Mouse (Mus musculus) heart, embryonic 15.5 days (tissue): ENCODE measurements around the gene Atp6v0b. TPM values are rescaled to one million over a fixed set of nuclear protein-coding genes. Genes with fewer than 3 reads are reported as not detected.

Source experiments
- ATAC-seq: fragments of 200-750 bp; cut with Nextera tagmentation; replicated peaks from 2 replicates; pipeline ENCODE4 v1.8.0; 2017; ENCODE audit warnings: low read depth, moderate TSS enrichment; ENCODE audit not compliant: insufficient number of reproducible peaks, insufficient read depth, low FRiP score
- H3K27ac ChIP-seq: fragments of 300-500 bp; sonication (generic); 2 replicates; pipeline ENCODE4 v1.5.1; 2015; ENCODE audit warnings: mild to moderate bottlenecking, inconsistent platforms
- H3K27me3 ChIP-seq: fragments of 300-500 bp; sonication (generic); 2 replicates; pipeline ENCODE4 v1.6.1; 2015; ENCODE audit warnings: inconsistent platforms
- H3K36me3 ChIP-seq: fragments of 300-500 bp; sonication (generic); 2 replicates; pipeline ENCODE4 v1.6.1; 2015; ENCODE audit warnings: mild to moderate bottlenecking, inconsistent platforms
- H3K4me1 ChIP-seq: fragments of 300-500 bp; sonication (generic); replicated peaks from 2 replicates; pipeline ENCODE4 v1.6.1; 2015; ENCODE audit warnings: inconsistent platforms
- H3K4me2 ChIP-seq: fragments of 300-500 bp; sonication (generic); 2 replicates; pipeline ENCODE4 v1.6.1; 2015; ENCODE audit warnings: inconsistent platforms, mild to moderate bottlenecking, moderate library complexity
- H3K4me3 ChIP-seq: fragments of 300-500 bp; sonication (generic); 2 replicates; pipeline ENCODE4 v1.5.1; 2015; ENCODE audit warnings: mild to moderate bottlenecking, inconsistent platforms
- H3K9ac ChIP-seq: fragments of 300-500 bp; sonication (generic); 2 replicates; pipeline ENCODE4 v1.6.1; 2015; ENCODE audit warnings: mild to moderate bottlenecking, inconsistent platforms
- H3K9me3 ChIP-seq: fragments of 300-500 bp; sonication (generic); replicated peaks from 2 replicates; pipeline ENCODE4 v1.6.1; 2016; ENCODE audit warnings: inconsistent platforms
- WGBS: fragments of 180-500 bp; shearing (Covaris S2); methylation state at CpG from one replicate; pipeline ENCODE4 v1.1.7; 2015; ENCODE audit warnings: mixed read lengths; 5-methylcytosine and 5-hydroxymethylcytosine counted together
- polyA plus RNA-seq: library from polyadenylated mRNA; unstranded; fragments of >200 nt; fragmentation: Nextera tagmentation; extraction: Ambion mirVana; gene quantifications from 2 replicates; pipeline ENCODE4 v1.2.1, GENCODE M21; 2015

Gene Atp6v0b
- polyA plus RNA-seq, 1 experiment from 2014 or later: 197 TPM

DNA sequence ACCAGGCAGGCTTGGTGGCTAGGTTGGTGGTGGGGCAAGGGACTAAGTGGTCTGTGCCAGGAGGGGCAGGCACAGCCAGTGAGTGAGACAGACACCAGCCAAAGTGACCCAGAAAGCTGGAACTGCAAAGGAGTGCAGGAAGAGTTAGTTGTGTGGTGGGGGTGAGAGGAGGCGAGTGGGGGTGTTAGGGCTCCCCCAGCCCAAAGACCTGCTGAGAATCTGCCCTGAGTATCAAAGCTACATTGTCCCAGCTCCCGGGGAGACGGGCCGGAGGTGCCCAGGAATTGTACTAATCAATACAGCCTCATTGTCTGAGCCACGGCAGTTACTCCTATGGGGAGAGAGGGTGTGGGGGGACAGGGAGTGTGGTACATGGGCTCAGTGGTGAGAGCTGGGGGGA is 37.6 kb downstream of the Atp6v0b start:
- no peak overlapping the region for H3K9ac ChIP-seq
- H3K4me3 ChIP-seq: no peak overlapping the region
- 76% methylated on average over 5 of the region's 5 CpGs for whole genome bisulfite sequencing
- H3K9me3 ChIP-seq: no peaks in the 10 kb centered on the region
- ATAC-seq: no peak
- H3K27me3 ChIP-seq: peaks cover 4% of the 10 kb centered on the region; the same call in 1 of the 2 replicates
- no peak overlapping the region for H3K4me2 ChIP-seq
- no peaks in the 10 kb centered on the region for H3K36me3 ChIP-seq
- H3K4me1 ChIP-seq: peaks cover 5% of the 10 kb centered on the region
- H3K27ac ChIP-seq: no peak overlapping the region

DNA sequence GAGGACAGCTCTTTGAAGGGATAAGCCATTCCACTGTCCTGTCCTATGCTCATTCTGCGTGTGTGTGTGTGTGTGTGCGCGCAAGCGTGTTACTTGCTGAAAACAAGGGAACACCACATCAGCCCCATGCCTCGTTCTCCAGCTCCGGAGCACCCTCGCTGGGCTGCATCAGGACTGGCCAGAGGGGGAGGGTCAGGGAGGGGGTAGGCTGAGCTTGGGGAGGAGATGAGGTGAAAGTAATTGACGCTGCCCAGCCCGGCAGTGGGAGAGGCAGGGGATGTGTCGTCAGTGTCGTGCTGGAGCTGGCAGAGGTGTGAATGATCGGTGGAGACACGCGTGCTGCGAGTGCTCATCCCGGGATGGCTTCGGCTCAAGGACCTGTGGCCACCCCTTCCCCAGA is 38.1 kb downstream of the Atp6v0b start:
- Histone ChIP-seq H3K4me2 (no peak overlapping the region), H3K27ac (no peak overlapping the region), H3K9ac (no peak overlapping the region), H3K36me3 (no peaks in the 10 kb centered on the region), H3K4me3 (no peak overlapping the region), H3K9me3 (no peaks in the 10 kb centered on the region), H3K4me1 (peaks cover 5% of the 10 kb centered on the region), H3K27me3 (peaks cover 4% of the 10 kb centered on the region; the same call in 1 of the 2 replicates)
- no peak for ATAC-seq
- 50% methylated on average over 17 of the region's 17 CpGs for WGBS

DNA sequence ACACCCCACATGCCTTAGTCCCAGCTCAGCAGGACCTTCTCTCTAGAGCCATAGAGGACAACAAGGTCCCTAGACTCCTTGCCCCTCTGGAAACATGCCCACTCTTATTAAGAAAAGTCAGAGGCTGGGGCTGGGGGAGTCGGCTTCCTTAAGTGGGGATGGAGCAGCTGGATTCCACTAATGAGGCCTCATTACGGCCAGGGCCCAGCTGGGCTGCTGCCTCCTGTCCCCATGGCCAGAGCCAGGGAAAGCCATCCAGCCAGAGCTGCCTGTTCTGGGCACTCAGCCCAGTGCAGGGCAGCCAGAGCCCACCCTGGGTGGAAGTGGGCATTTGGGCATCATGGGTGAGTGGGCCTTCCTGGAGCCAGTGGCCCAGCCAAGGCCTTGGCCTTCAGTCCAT is 40.1 kb downstream of the Atp6v0b start:
- H3K4me1 ChIP-seq: peaks cover 5% of the 10 kb centered on the region
- H3K9me3 ChIP-seq: no peaks in the 10 kb centered on the region
- H3K27ac ChIP-seq: no peak overlapping the region
- WGBS: 64% methylated on average over 2 of the region's 2 CpGs
- H3K4me2 ChIP-seq: no peak overlapping the region
- ATAC-seq: no peak
- no peak overlapping the region for H3K4me3 ChIP-seq
- H3K36me3 ChIP-seq: no peaks in the 10 kb centered on the region
- peaks cover 4% of the 10 kb centered on the region; the same call in 1 of the 2 replicates for H3K27me3 ChIP-seq
- H3K9ac ChIP-seq: no peak overlapping the region

DNA sequence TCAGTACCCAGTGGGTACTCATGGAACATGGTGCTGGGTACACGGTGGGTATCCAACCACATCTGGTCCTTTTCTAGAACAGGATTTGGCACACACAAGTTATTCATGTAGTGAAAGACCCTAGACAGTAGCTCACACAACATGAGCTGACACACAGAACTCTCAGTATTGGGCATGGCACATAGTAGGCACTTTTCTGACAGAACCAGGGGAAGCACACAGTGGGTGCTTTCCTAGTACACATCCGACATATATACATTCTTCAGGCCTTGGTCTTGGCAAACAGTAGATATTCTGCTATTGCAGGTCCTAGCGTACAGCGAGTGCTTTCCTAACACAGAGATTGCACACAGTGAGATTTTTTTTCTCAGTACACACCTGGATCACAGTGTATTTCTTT is 40.9 kb downstream of the Atp6v0b start:
- Histone ChIP-seq H3K4me1 (peaks cover 5% of the 10 kb centered on the region), H3K4me2 (no peak overlapping the region), H3K9me3 (no peaks in the 10 kb centered on the region), H3K9ac (no peak overlapping the region), H3K4me3 (no peak overlapping the region), H3K36me3 (no peaks in the 10 kb centered on the region), H3K27me3 (peaks cover 4% of the 10 kb centered on the region; the same call in 1 of the 2 replicates), H3K27ac (no peak overlapping the region)
- no peak for ATAC-seq
- WGBS: 96% methylated on average over 4 of the region's 4 CpGs

DNA sequence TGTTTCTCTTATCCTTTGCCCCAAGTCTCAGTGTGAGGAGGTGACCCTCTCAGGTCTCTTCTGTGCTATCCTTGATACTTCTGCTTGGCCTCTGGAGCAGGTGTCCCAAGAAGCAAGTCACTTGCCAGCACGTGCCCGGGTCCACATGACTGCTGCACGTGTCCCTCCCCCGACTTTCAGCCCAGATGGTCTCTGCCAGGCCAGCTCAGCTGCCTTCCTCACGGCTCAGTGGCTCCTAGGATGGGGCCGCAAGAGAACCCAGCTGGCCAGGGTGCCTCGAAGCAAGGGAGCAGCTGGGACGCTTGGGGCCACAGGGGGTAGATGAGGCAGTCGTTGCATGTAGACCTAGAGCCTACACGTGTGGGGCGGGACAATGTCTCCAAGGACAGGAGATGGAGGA is 41.8 kb downstream of the Atp6v0b start:
- Histone ChIP-seq H3K4me2 (no peak overlapping the region), H3K36me3 (no peaks in the 10 kb centered on the region), H3K9ac (no peak overlapping the region), H3K27ac (no peak overlapping the region), H3K4me3 (no peak overlapping the region), H3K4me1 (peaks cover 4% of the 10 kb centered on the region), H3K27me3 (peaks cover 4% of the 10 kb centered on the region; the same call in 1 of the 2 replicates), H3K9me3 (no peaks in the 10 kb centered on the region)
- ATAC-seq: no peak
- 81% methylated on average over 11 of the region's 11 CpGs for WGBS

DNA sequence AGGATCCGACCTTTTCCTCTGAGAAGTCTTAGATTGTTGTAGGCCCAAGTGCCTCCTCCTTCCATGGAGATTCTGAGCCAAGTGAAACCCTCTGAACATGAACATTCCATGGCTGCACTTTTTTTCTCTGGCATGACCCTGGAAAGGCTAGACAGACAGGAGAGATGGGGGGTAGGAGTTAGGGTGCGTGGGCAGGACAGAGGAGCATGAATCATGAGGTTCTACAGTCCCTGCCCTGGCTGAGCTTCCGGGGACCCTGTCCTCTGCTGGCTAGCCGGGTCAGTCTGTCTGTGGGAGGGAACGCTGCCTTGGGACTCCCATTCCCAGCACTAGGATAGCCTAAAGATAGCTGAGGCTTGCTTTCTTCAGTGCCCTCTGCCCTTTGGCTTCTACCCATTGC is 42.7 kb downstream of the Atp6v0b start:
- Histone ChIP-seq H3K4me3 (no peak overlapping the region), H3K9ac (no peak overlapping the region), H3K4me2 (no peak overlapping the region), H3K27me3 (peaks cover 2% of the 10 kb centered on the region; the same call in 1 of the 2 replicates), H3K4me1 (no peaks in the 10 kb centered on the region), H3K36me3 (no peaks in the 10 kb centered on the region), H3K9me3 (no peaks in the 10 kb centered on the region), H3K27ac (no peak overlapping the region)
- ATAC-seq: no peak
- WGBS: 77% methylated on average over 5 of the region's 5 CpGs

DNA sequence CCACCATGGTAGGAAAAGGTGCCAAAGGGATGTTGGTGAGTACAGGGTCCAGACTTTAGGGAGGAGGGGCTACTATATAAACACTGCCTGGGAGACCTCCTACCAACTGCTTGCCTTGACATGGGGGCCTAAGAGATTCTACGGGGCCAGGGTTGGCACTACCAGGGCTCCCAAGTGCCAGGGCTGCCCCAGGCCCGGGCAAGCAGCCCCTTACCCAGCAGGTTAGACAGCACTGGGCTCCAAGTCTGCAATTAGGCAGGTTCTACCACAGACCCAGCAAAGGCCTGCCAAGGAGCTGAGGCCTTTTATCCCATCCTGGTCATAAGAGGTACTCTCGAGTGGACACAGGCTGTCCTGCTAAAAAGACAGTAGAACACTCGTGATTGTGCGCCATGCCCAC is 44.0 kb downstream of the Atp6v0b start:
- ATAC-seq: no peak
- no peak overlapping the region for H3K27ac ChIP-seq

DNA sequence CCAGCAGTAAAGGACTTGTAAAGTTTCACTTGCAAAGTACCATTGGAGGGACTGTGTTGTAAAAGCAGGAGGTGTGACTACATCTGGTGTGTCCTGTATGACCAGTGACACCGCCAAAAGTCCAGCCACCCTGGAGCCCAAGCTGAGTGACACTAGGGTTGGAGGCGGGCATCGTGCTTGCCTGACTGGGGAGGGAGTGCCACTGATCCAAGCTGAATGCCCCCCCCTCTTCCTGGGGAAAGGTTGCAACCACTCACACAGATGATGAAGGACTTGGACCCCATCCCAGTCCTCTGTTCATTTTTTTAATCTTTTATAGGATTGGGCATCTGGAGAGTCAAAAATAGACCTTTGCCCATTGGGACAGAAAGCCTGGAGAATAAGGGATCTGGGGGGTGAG is 45.6 kb downstream of the Atp6v0b start:
- no peak for ATAC-seq
- WGBS: 70% methylated on average over 3 of the region's 3 CpGs
- no peak overlapping the region for H3K27ac ChIP-seq

More for the DNA sequence above, 44.0 kb downstream of the Atp6v0b start:
- no peaks in the 10 kb centered on the region for H3K4me1 ChIP-seq
- H3K27me3 ChIP-seq: no peaks in the 10 kb centered on the region
- no peaks in the 10 kb centered on the region for H3K36me3 ChIP-seq
- no peak overlapping the region for H3K9ac ChIP-seq
- no peak overlapping the region for H3K4me2 ChIP-seq
- H3K4me3 ChIP-seq: no peak overlapping the region
- 92% methylated on average over 5 of the region's 5 CpGs for whole genome bisulfite sequencing
- H3K9me3 ChIP-seq: no peaks in the 10 kb centered on the region

DNA sequence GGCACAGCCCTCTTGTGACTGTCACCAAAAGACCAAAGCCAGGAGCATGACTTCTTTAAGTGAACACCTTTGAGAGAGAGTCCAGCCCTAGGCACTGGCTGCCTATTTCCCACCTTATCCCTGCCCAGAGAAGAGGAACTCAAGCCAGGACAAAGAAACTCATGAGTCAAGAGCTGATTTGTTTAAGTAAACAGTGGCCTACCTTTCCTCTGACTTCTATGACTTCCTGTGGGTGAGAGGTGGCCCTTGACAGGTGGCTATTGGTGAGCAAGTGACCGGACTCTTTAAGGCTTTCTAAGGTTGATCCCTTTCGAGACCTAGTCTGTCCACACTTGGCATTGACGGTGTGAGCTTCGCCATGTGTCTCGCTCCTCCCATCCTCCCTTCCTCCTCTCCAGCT is 46.3 kb downstream of the Atp6v0b start:
- no peak for ATAC-seq
- Histone ChIP-seq H3K27ac (no peak overlapping the region), H3K9ac (no peak overlapping the region), H3K4me3 (no peak overlapping the region), H3K4me2 (no peak overlapping the region), H3K36me3 (no peaks in the 10 kb centered on the region), H3K27me3 (no peaks in the 10 kb centered on the region), H3K4me1 (peaks cover 6% of the 10 kb centered on the region; the same call in 1 of the 2 replicates), H3K9me3 (no peaks in the 10 kb centered on the region)
- 89% methylated on average over 5 of the region's 5 CpGs for WGBS

More for the DNA sequence above, 45.6 kb downstream of the Atp6v0b start:
- no peaks in the 10 kb centered on the region for H3K36me3 ChIP-seq
- H3K4me1 ChIP-seq: peaks cover 6% of the 10 kb centered on the region; the same call in 1 of the 2 replicates
- no peaks in the 10 kb centered on the region for H3K27me3 ChIP-seq
- H3K9me3 ChIP-seq: no peaks in the 10 kb centered on the region
- no peak overlapping the region for H3K4me3 ChIP-seq
- no peak overlapping the region for H3K9ac ChIP-seq
- no peak overlapping the region for H3K4me2 ChIP-seq

DNA sequence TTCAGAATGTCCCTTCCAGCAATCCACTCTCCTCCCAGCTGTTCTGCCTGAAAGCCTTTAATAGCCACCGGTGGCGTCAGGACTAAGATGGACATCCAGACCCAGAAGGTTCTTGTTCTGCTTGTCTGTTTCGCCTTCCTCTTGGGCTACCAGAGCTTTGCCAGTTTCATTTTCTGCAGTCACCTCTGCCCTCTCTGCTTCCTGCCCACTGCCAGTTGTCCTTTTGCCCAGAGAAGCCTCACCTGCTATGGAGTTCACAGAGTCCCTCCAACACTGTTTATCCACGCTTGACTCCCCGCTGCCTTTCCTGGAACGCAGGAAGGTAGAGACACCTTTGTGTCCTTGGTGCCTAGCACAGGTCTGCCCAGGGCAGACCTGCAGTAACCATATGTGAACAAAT is 47.8 kb downstream of the Atp6v0b start:
- no peaks in the 10 kb centered on the region for H3K36me3 ChIP-seq
- 73% methylated on average over 6 of the region's 6 CpGs for WGBS
- H3K9ac ChIP-seq: no peak overlapping the region
- ATAC-seq: no peak
- no peak overlapping the region for H3K4me2 ChIP-seq
- no peak overlapping the region for H3K4me3 ChIP-seq
- no peaks in the 10 kb centered on the region for H3K27me3 ChIP-seq
- H3K4me1 ChIP-seq: peaks cover 12% of the 10 kb centered on the region
- no peaks in the 10 kb centered on the region for H3K9me3 ChIP-seq
- H3K27ac ChIP-seq: no peak overlapping the region

DNA sequence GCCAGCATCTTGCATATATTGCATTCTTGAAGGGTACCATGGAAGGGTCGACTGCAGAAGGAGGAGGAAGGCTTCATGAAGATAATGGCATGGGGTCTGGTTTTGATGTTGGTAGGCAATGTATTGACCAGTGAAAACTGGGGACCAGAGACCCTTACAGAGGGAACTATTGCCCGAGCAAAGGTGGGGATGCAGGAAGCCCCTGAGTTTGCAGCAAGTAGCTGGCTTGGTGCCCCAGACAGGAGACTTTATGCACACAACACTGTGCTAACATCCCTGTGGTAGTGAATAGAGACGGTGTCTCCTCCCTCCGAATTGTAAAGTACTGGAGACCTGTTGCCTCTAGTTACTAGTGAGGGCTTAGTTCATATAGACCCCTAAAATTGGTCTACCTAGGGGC is 49.9 kb downstream of the Atp6v0b start:
- Histone ChIP-seq H3K9me3 (no peaks in the 10 kb centered on the region), H3K36me3 (no peaks in the 10 kb centered on the region), H3K4me3 (no peak overlapping the region), H3K9ac (no peak overlapping the region), H3K27ac (no peak overlapping the region), H3K27me3 (no peaks in the 10 kb centered on the region), H3K4me1 (peaks cover 14% of the 10 kb centered on the region), H3K4me2 (no peak overlapping the region)
- 66% methylated on average over 4 of the region's 4 CpGs for WGBS
- ATAC-seq: no peak

DNA sequence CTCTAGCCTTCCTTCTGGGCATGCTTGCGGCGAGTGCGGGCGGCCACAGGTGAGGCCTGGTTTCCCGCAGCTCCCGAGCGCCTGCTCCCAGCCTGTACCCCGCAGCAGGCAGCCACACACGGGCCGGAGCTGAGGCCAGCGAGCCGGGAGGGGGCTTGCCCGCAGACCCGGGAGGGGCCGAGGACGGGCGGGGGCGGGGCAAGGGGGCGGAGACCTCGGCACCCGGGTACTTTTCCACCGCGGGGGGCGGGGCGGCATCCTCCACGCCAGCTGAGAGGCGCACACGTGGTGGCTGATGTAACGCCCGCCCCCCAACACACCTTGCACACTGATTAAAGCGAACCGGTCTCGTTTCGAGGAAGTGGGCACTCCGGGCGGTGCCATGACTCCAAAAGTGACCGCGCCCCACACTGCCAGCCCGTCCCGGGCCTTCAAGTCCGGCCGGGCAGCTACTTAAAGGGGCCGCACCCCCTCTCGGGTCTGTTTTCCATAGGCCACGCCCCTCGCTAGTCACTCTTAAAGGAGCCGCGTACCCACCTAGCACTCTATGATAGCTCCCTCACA is 50.8 kb downstream of the Atp6v0b start:
- H3K36me3 ChIP-seq: no peaks in the 10 kb centered on the region
- H3K9ac ChIP-seq: peak overlapping the region; percentile 74
- ATAC-seq: peak; percentile 86
- peak overlapping the region; percentile 98 for H3K4me2 ChIP-seq
- peak overlapping the region; percentile 84 for H3K27ac ChIP-seq
- no peaks in the 10 kb centered on the region for H3K9me3 ChIP-seq
- WGBS: under 1% methylated on average over 45 of the region's 48 CpGs
- no peaks in the 10 kb centered on the region for H3K27me3 ChIP-seq
- peaks cover 20% of the 10 kb centered on the region for H3K4me1 ChIP-seq
- peak overlapping the region; percentile 76 for H3K4me3 ChIP-seq
